Mouse (Mus musculus) neural tube, embryonic 14.5 days (tissue): ENCODE measurements around the gene Ptpn20. TPM values are rescaled to one million over a fixed set of nuclear protein-coding genes. Genes with fewer than 3 reads are reported as not detected.
A peak's percentile ranks its signal among the peaks of the same experiment; 100 is the strongest.

Experiments used
- ATAC-seq: fragments of 200-750 bp; cut with Nextera tagmentation; 2 replicates; pipeline ENCODE4 v1.8.0; 2017; ENCODE audit warnings: low read depth, mild to moderate bottlenecking, moderate TSS enrichment, moderate library complexity
- H3K27ac ChIP-seq: fragments of 300-500 bp; sonication (generic); 2 replicates; pipeline ENCODE4 v1.5.1; 2014; ENCODE audit warnings: low read depth, mild to moderate bottlenecking, control low read depth, low read length, moderate library complexity, mixed read lengths
- H3K27me3 ChIP-seq: fragments of 300-500 bp; sonication (generic); 2 replicates; pipeline ENCODE4 v1.6.1; 2014; ENCODE audit warnings: low read length; ENCODE audit not compliant: control insufficient read depth, insufficient read depth
- H3K36me3 ChIP-seq: fragments of 300-500 bp; sonication (generic); 2 replicates; pipeline ENCODE4 v1.6.1; 2014; ENCODE audit warnings: low read length, mixed read lengths; ENCODE audit not compliant: control insufficient read depth, insufficient read depth
- H3K4me1 ChIP-seq: fragments of 300-500 bp; sonication (generic); 2 replicates; pipeline ENCODE4 v1.6.1; 2014; ENCODE audit warnings: low read length; ENCODE audit not compliant: control insufficient read depth, insufficient read depth
- H3K4me2 ChIP-seq: fragments of 300-500 bp; sonication (generic); 2 replicates; pipeline ENCODE4 v1.6.1; 2014; ENCODE audit warnings: mild to moderate bottlenecking, low read depth, low read length, control low read depth
- H3K4me3 ChIP-seq: fragments of 300-500 bp; sonication (generic); 2 replicates; pipeline ENCODE4 v1.5.1; 2014; ENCODE audit warnings: low read depth, low read length, control low read depth, mixed read lengths
- H3K9ac ChIP-seq: fragments of 300-500 bp; sonication (generic); replicated peaks from 2 replicates; pipeline ENCODE4 v1.6.1; 2014; ENCODE audit warnings: low read depth, mild to moderate bottlenecking, control low read depth, low read length, mixed read lengths
- H3K9me3 ChIP-seq: fragments of 300-500 bp; sonication (generic); 2 replicates; pipeline ENCODE4 v1.6.1; 2016; ENCODE audit warnings: low read length; ENCODE audit not compliant: control insufficient read depth
- WGBS: fragments of 180-500 bp; shearing (Covaris S2); extraction: QIAGEN DNeasy Blood & Tissue Kit; methylation state at CpG from one replicate; pipeline ENCODE4 v1.1.7; 2014; 5-methylcytosine and 5-hydroxymethylcytosine counted together
- polyA plus RNA-seq: library from polyadenylated mRNA; unstranded; fragments of >200 nt; fragmentation: Nextera tagmentation; extraction: Ambion mirVana; gene quantifications from 2 replicates; pipeline ENCODE4 v1.2.1, GENCODE M21; 2014

The Ptpn20 gene
- polyA plus RNA-seq, 1 experiment from 2014 or later, result 0.20 TPM

DNA sequence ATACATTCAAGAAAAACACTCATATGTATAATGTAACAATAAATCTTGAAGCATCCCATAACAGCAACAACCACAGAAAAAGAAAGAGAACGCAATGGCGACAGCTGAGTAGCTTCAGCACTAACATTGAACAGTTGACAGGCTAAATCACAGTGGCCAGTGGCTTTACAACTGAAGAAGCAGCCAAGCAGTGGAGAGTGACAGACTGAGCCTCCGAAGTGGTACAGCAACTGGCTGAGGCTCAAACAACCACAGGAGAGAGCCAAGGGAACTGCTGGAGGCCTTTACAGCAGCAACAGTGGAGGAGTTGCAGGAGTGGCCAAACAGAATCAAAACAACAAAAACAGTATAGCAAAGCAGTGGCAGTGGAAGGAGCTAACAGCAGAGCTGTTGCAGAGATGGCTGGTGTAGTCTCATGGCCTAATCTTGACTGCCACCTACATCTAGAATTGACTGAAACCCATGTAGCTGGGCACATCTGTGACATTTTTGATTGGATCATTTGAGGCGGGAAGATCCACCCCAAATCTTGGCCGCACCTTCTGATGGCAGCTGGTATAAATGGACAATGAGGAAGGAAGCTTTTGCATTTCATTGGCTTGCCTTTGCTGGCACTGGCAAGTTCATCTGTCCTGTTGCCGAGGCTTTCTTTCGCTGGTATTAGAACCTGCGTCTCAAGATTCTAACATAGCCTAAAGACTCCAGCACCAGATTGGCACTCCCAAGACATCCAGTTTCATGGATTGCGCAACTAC, 9.5 kb downstream of the Ptpn20 start:
- no peaks in the 10 kb centered on the region for H3K9me3 ChIP-seq
- no peak overlapping the region for H3K27ac ChIP-seq
- 92% methylated on average over 9 of the region's 9 CpGs for WGBS
- H3K4me1 ChIP-seq, result no peaks in the 10 kb centered on the region
- H3K27me3 ChIP-seq, result no peaks in the 10 kb centered on the region
- no peaks in the 10 kb centered on the region for H3K36me3 ChIP-seq
- no peak overlapping the region for H3K4me3 ChIP-seq
- no peak for ATAC-seq
- no peak overlapping the region for H3K4me2 ChIP-seq
- H3K9ac ChIP-seq, result no peak overlapping the region

DNA sequence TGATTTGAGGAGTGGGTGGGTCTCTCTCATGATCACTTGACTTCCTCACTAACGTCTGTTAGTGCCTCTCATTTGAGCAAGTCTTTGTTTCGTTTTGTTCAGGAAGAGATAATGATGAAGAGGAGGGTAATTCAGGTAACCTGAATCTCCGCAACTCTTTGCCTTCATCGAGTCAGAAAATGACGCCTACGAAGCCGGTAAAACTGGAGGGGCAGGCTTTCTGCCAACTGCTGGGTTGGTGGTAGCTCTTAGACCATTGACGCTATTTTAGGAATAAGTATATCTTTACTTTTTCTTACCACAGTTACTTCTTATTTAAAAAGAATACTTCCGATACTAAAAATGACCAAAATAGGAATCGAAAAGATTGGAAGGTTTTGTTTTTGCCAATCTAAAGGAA, 18.4 kb downstream of the Ptpn20 start:
- Histone ChIP-seq H3K4me3 (no peak overlapping the region), H3K27me3 (no peaks in the 10 kb centered on the region), H3K4me2 (no peak overlapping the region), H3K27ac (no peak overlapping the region), H3K9me3 (no peaks in the 10 kb centered on the region), H3K9ac (no peak overlapping the region), H3K4me1 (no peaks in the 10 kb centered on the region), H3K36me3 (no peaks in the 10 kb centered on the region)
- ATAC-seq, result no peak
- WGBS, result 87% methylated on average over 10 of the region's 10 CpGs

DNA sequence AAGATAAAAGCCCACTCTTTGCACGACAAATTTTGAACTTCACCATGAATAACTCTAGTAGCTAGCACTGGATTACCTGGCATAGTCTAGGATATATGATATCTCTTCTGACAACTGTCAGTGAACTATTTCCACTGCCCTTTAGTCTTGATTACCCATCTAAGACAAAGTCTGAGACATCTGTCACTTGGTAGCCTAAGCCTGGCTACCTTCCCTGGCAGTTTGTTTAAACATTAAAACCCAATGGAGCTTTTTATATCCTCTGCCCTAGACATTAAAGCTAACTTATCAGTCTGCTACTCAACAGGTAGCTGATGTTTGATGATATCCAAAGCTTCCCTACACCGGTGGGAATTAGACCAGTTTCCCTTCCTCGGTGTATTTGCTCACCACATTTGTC, 36.0 kb downstream of the Ptpn20 start:
- Histone ChIP-seq H3K9ac (no peak overlapping the region), H3K4me1 (no peaks in the 10 kb centered on the region), H3K36me3 (no peaks in the 10 kb centered on the region), H3K27ac (no peak overlapping the region), H3K4me2 (no peak overlapping the region), H3K9me3 (no peaks in the 10 kb centered on the region), H3K27me3 (no peaks in the 10 kb centered on the region), H3K4me3 (no peak overlapping the region)
- no peak for ATAC-seq
- 90% methylated on average over 3 of the region's 3 CpGs for WGBS

GRCm38 (mm10) chr14:33632790-33633372, 43.9 kb downstream of the Ptpn20 start:
- Histone ChIP-seq H3K9me3 (no peaks in the 10 kb centered on the region), H3K4me3 (no peak overlapping the region), H3K36me3 (no peaks in the 10 kb centered on the region), H3K27me3 (no peaks in the 10 kb centered on the region), H3K4me1 (no peaks in the 10 kb centered on the region), H3K4me2 (no peak overlapping the region), H3K27ac (no peak overlapping the region), H3K9ac (no peak overlapping the region)
- peak; percentile 63; the same call in 1 of the 2 replicates for ATAC-seq
- WGBS, result 66% methylated on average over 8 of the region's 8 CpGs

- Histone ChIP-seq H3K9ac (no peak overlapping the region), H3K4me3 (no peak overlapping the region), H3K9me3 (no peaks in the 10 kb centered on the region), H3K4me2 (no peak overlapping the region), H3K4me1 (no peaks in the 10 kb centered on the region), H3K27me3 (no peaks in the 10 kb centered on the region), H3K36me3 (no peaks in the 10 kb centered on the region), H3K27ac (no peak overlapping the region)
- no peak for ATAC-seq
- WGBS, result 86% methylated on average over 4 of the region's 4 CpGs
These were observed 45.3 kb downstream of the Ptpn20 start for GRCm38 (mm10) chr14:33634354-33634753.

DNA sequence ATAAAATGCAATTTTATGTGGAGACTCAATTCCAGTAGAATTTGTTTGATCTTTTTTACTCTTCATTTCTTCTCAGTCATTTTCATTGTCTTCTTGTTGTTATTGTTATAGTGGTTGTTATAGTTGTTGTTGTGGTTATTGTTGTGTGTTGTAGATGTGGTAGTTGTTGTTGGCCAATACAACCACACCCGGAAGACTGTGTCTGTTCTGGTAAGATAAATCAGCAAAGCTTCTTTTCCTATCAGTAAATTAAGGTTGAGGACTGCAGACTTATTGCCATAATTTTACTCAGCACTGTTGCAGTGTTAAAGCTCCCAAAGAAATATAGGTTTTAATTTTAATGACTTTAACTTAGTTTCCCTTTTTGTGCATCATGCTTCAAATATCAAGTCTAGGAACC, 45.8 kb downstream of the Ptpn20 start:
- no peaks in the 10 kb centered on the region for H3K27me3 ChIP-seq
- no peak overlapping the region for H3K27ac ChIP-seq
- H3K9me3 ChIP-seq, result no peaks in the 10 kb centered on the region
- no peak overlapping the region for H3K9ac ChIP-seq
- H3K4me1 ChIP-seq, result no peaks in the 10 kb centered on the region
- H3K4me3 ChIP-seq, result no peak overlapping the region
- H3K4me2 ChIP-seq, result no peak overlapping the region
- H3K36me3 ChIP-seq, result no peaks in the 10 kb centered on the region
- ATAC-seq, result no peak
- 93% methylated on average over 1 of the region's 1 CpGs for WGBS

DNA sequence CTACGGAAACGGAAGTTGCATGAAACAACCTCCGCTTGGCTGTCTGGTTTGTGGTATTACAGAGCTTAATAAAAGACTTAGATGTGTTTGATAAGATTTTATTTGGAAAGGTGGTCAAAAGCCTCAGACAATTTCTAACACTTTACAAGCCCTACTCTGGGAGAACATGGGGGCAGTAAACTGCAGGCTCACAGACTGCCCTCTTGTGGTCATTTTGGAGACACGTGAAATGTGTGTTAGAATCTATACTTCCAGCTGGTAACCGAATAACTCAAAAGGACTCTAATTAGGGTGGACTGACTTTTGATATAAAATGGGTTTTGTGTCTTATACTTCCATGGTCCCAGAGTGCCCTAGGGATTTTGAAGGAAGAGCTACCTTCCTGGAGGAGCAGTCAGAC, 50.4 kb downstream of the Ptpn20 start:
- Histone ChIP-seq H3K9ac (no peak overlapping the region), H3K9me3 (no peaks in the 10 kb centered on the region), H3K4me3 (no peak overlapping the region), H3K4me2 (no peak overlapping the region), H3K27me3 (no peaks in the 10 kb centered on the region), H3K36me3 (no peaks in the 10 kb centered on the region), H3K4me1 (no peaks in the 10 kb centered on the region), H3K27ac (no peak overlapping the region)
- WGBS, result 86% methylated on average over 5 of the region's 5 CpGs
- no peak for ATAC-seq

- no peak overlapping the region for H3K27ac ChIP-seq
- H3K36me3 ChIP-seq, result no peaks in the 10 kb centered on the region
- no peak overlapping the region for H3K4me3 ChIP-seq
- WGBS, result 92% methylated on average over 9 of the region's 9 CpGs
- H3K9ac ChIP-seq, result no peak overlapping the region
- H3K9me3 ChIP-seq, result no peaks in the 10 kb centered on the region
- H3K27me3 ChIP-seq, result no peaks in the 10 kb centered on the region
- no peak overlapping the region for H3K4me2 ChIP-seq
- no peaks in the 10 kb centered on the region for H3K4me1 ChIP-seq
- ATAC-seq, result no peak
These were observed 61.7 kb downstream of the Ptpn20 start for GRCm38 (mm10) chr14:33650721-33651120.

- H3K27ac ChIP-seq, result no peak overlapping the region
- no peak overlapping the region for H3K4me3 ChIP-seq
- H3K4me1 ChIP-seq, result no peaks in the 10 kb centered on the region
- no peak overlapping the region for H3K9ac ChIP-seq
- ATAC-seq, result no peak
- H3K4me2 ChIP-seq, result no peak overlapping the region
- H3K36me3 ChIP-seq, result no peaks in the 10 kb centered on the region
- no peaks in the 10 kb centered on the region for H3K27me3 ChIP-seq
- WGBS, result 73% methylated on average over 7 of the region's 7 CpGs
- H3K9me3 ChIP-seq, result no peaks in the 10 kb centered on the region
These were observed 68.5 kb downstream of the Ptpn20 start for GRCm38 (mm10) chr14:33657471-33657901.
